Mouse (Mus musculus): ENCODE measurements around the gene 4932438A13Rik. TPM values are rescaled to one million over a fixed set of nuclear protein-coding genes. Genes with fewer than 3 reads are reported as not detected.

Gene 4932438A13Rik
- polyA plus RNA-seq (2012; fragmentation: generic; extraction: Trizol), result 2.8 TPM
- long read RNA-seq, experiment 1, partial matches to known transcripts, result 2 of 5 reads
- long read RNA-seq, experiment 1, other reads (novel, unspliced or antisense), result 3 of 5 reads
- long read RNA-seq, experiment 2, partial matches to known transcripts, result 6 of 26 reads
- long read RNA-seq, experiment 2, other reads (novel, unspliced or antisense), result 18 of 26 reads

DNA sequence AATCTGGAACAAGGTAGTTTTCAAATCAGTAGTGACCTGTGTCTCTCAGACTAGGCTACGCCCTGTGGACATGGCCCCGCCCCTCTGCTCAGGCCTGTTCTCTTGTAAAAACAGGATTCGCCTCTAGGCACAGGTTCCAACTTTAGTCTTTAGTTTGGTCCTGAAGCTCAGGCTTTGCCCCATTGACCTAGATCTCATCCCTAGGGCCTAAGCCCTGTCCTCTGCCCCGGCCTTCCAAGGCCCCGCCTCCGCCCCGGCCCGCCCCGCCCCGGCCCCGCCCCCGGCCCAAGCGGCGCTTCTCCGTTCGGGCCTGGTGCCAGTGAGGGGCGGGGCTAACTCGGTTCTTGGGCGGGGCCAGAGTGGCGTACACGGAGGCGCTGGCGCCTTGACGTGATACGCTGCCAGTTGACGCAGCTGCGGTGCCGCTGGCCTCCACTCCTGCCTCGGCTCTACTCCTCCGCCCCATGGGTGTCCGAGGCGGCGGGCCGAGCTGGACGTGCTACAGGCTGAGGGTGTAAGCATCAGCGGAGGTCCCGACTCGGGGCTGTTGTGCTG, at the start of gene 4932438A13Rik:
TSS of gene 4932438A13Rik (plus strand) at position 384 of the 555 bp plus-strand sequence.
- no peaks in the 10 kb centered on the region for H3K27me3 ChIP-seq (ENCODE audit: control insufficient read depth, insufficient read depth, insufficient read length)
- H3K4me3 ChIP-seq (ENCODE audit: insufficient read depth, poor library complexity, severe bottlenecking), result peak within 1 kb of the TSS; percentile 78
- H3K36me3 ChIP-seq (ENCODE audit: control insufficient read depth, insufficient read depth), result peaks cover 21% of the 10 kb centered on the region
- H3ac ChIP-seq (ENCODE audit: control insufficient read depth, insufficient read length, low read depth), result peak within 1 kb of the TSS; percentile 68
- TF ChIP-seq MAX (IDR thresholded peaks at IDR 0.05) (no peak), USF1 (IDR thresholded peaks at IDR 0.05; ENCODE audit: low read depth) (no peak), FOSL1 (IDR thresholded peaks at IDR 0.05; ENCODE audit: insufficient read depth, low read length, poor library complexity, severe bottlenecking) (no peak), CTCF (IDR thresholded peaks at IDR 0.05; ENCODE audit: control insufficient read depth, insufficient read depth, insufficient read length) (no peak), MYOD1 (IDR thresholded peaks at IDR 0.05; ENCODE audit: control insufficient read depth, insufficient read length, low read depth) (no peak), MYOG (IDR thresholded peaks at IDR 0.05; ENCODE audit: control insufficient read depth, extremely low read depth, insufficient read length) (no peak), CEBPB (IDR thresholded peaks at IDR 0.05; ENCODE audit: low read depth) (no peak)
- peaks cover 3% of the 10 kb centered on the region for H3K79me3 ChIP-seq (ENCODE audit: low read depth)
- peaks cover 10% of the 10 kb centered on the region for H3K79me2 ChIP-seq (ENCODE audit: control insufficient read depth, insufficient read depth)

DNA sequence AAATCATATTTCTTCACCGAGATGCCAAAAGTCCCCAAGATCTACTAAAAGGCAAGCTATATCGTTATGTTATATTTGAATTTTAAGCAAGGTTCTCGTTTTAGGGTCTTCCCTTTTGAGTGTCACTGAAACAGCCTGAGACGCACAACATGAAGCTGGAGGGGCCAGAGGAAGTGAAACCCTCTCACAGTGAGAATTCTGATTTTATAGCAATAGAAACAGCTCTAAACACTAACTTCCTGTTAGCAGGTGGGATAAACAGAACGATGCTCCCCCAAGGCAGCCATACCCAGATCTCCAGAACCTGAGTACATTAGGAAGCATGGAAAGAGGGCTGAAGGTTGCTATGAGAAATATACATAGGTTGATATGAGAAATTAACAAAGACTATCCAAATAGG, 46.3 kb upstream of the 4932438A13Rik start:
- no peaks in the 10 kb centered on the region for H3K79me3 ChIP-seq (ENCODE audit: low read depth)
- no peaks in the 10 kb centered on the region for H3K79me2 ChIP-seq (ENCODE audit: control insufficient read depth, insufficient read depth)
- no peaks in the 10 kb centered on the region for H3K36me3 ChIP-seq (ENCODE audit: control insufficient read depth, insufficient read depth)
- no peak for TF ChIP-seq MYOD1 (IDR thresholded peaks at IDR 0.05; ENCODE audit: control insufficient read depth, insufficient read length, low read depth)
- no peak for TF ChIP-seq CTCF (IDR thresholded peaks at IDR 0.05; ENCODE audit: control insufficient read depth, insufficient read depth, insufficient read length)
- TF ChIP-seq FOSL1 (IDR thresholded peaks at IDR 0.05; ENCODE audit: insufficient read depth, low read length, poor library complexity, severe bottlenecking), result no peak
- no peak for TF ChIP-seq MYOG (IDR thresholded peaks at IDR 0.05; ENCODE audit: control insufficient read depth, extremely low read depth, insufficient read length)
- no peak for TF ChIP-seq MAX (IDR thresholded peaks at IDR 0.05)
- TF ChIP-seq USF1 (IDR thresholded peaks at IDR 0.05; ENCODE audit: low read depth), result no peak
- no peak for TF ChIP-seq CEBPB (IDR thresholded peaks at IDR 0.05; ENCODE audit: low read depth)
- no peak overlapping the region for H3ac ChIP-seq (ENCODE audit: control insufficient read depth, insufficient read length, low read depth)
- H3K4me3 ChIP-seq (ENCODE audit: insufficient read depth, poor library complexity, severe bottlenecking), result no peak overlapping the region
- peaks cover 3% of the 10 kb centered on the region for H3K27me3 ChIP-seq (ENCODE audit: control insufficient read depth, insufficient read depth, insufficient read length)

DNA sequence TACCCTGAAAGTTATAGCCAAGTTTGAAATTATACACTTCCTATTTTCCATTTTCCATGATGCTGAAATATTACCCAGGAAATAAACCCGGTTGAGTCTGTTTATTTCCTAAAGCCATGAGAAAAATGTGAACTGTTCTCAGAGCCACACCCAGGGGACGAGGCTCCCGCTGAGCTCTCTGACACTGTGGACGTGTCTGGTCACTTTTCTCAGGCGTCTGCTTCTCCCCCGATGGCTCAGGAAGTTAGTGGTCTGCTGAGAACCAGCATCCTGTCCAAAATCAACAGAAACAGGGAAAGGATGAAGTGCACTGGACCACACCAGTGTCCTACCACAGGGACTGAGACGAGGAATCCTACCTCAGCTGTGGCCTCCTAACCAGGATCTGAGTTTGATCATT, 43.5 kb upstream of the 4932438A13Rik start:
- Histone ChIP-seq H3K27me3 (ENCODE audit: control insufficient read depth, insufficient read depth, insufficient read length) (peaks cover 3% of the 10 kb centered on the region), H3K79me3 (ENCODE audit: low read depth) (no peaks in the 10 kb centered on the region), H3ac (ENCODE audit: control insufficient read depth, insufficient read length, low read depth) (no peak overlapping the region), H3K4me3 (ENCODE audit: insufficient read depth, poor library complexity, severe bottlenecking) (no peak overlapping the region), H3K36me3 (ENCODE audit: control insufficient read depth, insufficient read depth) (no peaks in the 10 kb centered on the region), H3K79me2 (ENCODE audit: control insufficient read depth, insufficient read depth) (no peaks in the 10 kb centered on the region)
- TF ChIP-seq MYOG (IDR thresholded peaks at IDR 0.05; ENCODE audit: control insufficient read depth, extremely low read depth, insufficient read length) (no peak), CTCF (IDR thresholded peaks at IDR 0.05; ENCODE audit: control insufficient read depth, insufficient read depth, insufficient read length) (no peak), FOSL1 (IDR thresholded peaks at IDR 0.05; ENCODE audit: insufficient read depth, low read length, poor library complexity, severe bottlenecking) (no peak), MAX (IDR thresholded peaks at IDR 0.05) (no peak), USF1 (IDR thresholded peaks at IDR 0.05; ENCODE audit: low read depth) (no peak)

DNA sequence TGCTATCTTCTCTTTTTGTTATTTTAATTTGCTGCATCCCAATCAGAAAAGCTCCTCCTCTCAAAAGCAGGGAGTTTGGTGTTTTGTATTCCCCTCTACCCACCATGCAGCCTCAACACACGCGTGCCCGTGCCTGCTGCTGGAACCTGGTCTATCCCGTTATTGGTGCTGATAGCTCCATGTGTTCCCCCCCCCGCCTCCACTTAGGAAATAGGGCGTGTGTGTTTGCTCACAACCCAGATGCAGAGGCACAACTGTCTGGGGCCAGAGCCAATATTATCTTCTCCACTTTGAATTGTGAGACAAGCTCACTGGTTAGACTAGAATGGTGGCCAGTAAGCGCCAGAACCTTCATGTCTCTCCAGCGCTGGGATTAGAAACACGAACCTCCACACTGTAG, 41.9 kb upstream of the 4932438A13Rik start:
- H3ac ChIP-seq (ENCODE audit: control insufficient read depth, insufficient read length, low read depth), result no peak overlapping the region
- TF ChIP-seq CEBPB (IDR thresholded peaks at IDR 0.05; ENCODE audit: low read depth) (no peak), MYOD1 (IDR thresholded peaks at IDR 0.05; ENCODE audit: control insufficient read depth, insufficient read length, low read depth) (no peak), MYOG (IDR thresholded peaks at IDR 0.05; ENCODE audit: control insufficient read depth, extremely low read depth, insufficient read length) (no peak), FOSL1 (IDR thresholded peaks at IDR 0.05; ENCODE audit: insufficient read depth, low read length, poor library complexity, severe bottlenecking) (no peak), USF1 (IDR thresholded peaks at IDR 0.05; ENCODE audit: low read depth) (no peak), CTCF (IDR thresholded peaks at IDR 0.05; ENCODE audit: control insufficient read depth, insufficient read depth, insufficient read length) (no peak), MAX (IDR thresholded peaks at IDR 0.05) (no peak)

DNA sequence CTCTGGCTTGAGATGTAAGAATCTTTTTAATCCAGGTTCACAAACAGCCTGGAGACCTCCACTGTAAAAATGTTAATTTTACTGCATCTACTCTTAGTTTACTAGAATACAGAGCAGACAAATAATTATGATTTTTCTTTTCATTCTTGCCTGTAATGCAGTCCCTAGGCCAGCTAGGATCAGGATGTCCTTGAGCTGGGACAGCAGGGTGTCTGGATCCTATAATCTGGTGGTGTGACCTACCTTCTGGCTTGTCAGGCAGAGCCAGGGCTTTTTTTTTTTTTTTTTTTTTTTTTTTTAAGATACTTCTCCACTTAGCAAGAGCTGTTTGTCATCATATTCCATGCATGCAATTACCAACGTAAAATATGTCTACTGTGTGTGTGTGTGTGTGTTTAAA, 37.8 kb upstream of the 4932438A13Rik start:
- no peak overlapping the region for H3ac ChIP-seq (ENCODE audit: control insufficient read depth, insufficient read length, low read depth)
- TF ChIP-seq FOSL1 (IDR thresholded peaks at IDR 0.05; ENCODE audit: insufficient read depth, low read length, poor library complexity, severe bottlenecking), result no peak
- TF ChIP-seq CEBPB (IDR thresholded peaks at IDR 0.05; ENCODE audit: low read depth), result no peak
- TF ChIP-seq MAX (IDR thresholded peaks at IDR 0.05), result no peak
- TF ChIP-seq USF1 (IDR thresholded peaks at IDR 0.05; ENCODE audit: low read depth), result no peak
- no peak overlapping the region for H3K4me3 ChIP-seq (ENCODE audit: insufficient read depth, poor library complexity, severe bottlenecking)
- H3K27me3 ChIP-seq (ENCODE audit: control insufficient read depth, insufficient read depth, insufficient read length), result peaks cover 6% of the 10 kb centered on the region
- H3K79me3 ChIP-seq (ENCODE audit: low read depth), result no peaks in the 10 kb centered on the region
- no peaks in the 10 kb centered on the region for H3K36me3 ChIP-seq (ENCODE audit: control insufficient read depth, insufficient read depth)
- H3K79me2 ChIP-seq (ENCODE audit: control insufficient read depth, insufficient read depth), result no peaks in the 10 kb centered on the region

More for the DNA sequence above, 41.9 kb upstream of the 4932438A13Rik start:
- no peak overlapping the region for H3K4me3 ChIP-seq (ENCODE audit: insufficient read depth, poor library complexity, severe bottlenecking)
- H3K27me3 ChIP-seq (ENCODE audit: control insufficient read depth, insufficient read depth, insufficient read length), result peaks cover 3% of the 10 kb centered on the region
- H3K79me2 ChIP-seq (ENCODE audit: control insufficient read depth, insufficient read depth), result no peaks in the 10 kb centered on the region
- H3K36me3 ChIP-seq (ENCODE audit: control insufficient read depth, insufficient read depth), result no peaks in the 10 kb centered on the region
- no peaks in the 10 kb centered on the region for H3K79me3 ChIP-seq (ENCODE audit: low read depth)

DNA sequence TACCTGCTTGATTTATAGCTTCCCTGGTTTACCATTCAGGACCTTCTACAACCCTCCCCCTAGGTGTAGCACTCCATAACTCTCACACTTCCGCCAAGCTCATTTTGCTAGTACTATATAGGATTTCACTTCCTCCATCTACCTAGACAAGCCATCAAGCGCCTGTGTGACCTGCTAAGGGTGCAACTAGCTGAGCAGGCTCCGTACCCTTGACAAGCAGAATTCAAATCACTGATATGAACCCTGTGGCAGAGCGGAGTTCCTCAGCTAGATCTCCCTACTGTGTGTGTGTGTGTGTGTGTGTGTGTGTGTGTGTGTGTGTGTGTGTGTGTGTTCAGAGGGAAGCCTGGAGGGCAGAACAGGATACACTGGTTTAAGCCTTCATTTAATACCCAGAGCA, 37.4 kb upstream of the 4932438A13Rik start:
- Histone ChIP-seq H3K36me3 (ENCODE audit: control insufficient read depth, insufficient read depth) (no peaks in the 10 kb centered on the region), H3ac (ENCODE audit: control insufficient read depth, insufficient read length, low read depth) (no peak overlapping the region), H3K79me2 (ENCODE audit: control insufficient read depth, insufficient read depth) (no peaks in the 10 kb centered on the region), H3K4me3 (ENCODE audit: insufficient read depth, poor library complexity, severe bottlenecking) (no peak overlapping the region), H3K27me3 (ENCODE audit: control insufficient read depth, insufficient read depth, insufficient read length) (peaks cover 6% of the 10 kb centered on the region), H3K79me3 (ENCODE audit: low read depth) (no peaks in the 10 kb centered on the region)
- TF ChIP-seq CTCF (IDR thresholded peaks at IDR 0.05; ENCODE audit: control insufficient read depth, insufficient read depth, insufficient read length) (no peak), MYOD1 (IDR thresholded peaks at IDR 0.05; ENCODE audit: control insufficient read depth, insufficient read length, low read depth) (no peak)

Measured in C2C12 (cell line).